23 mouse cellular contexts compared by ENCODE assay signal in genomic region chr1:38230041-38230440, GRCm38 (mm10).
DNase-seq lines count a peak whose midpoint lies in the region; ATAC-seq and TF ChIP-seq lines count a peak whose summit lies in the region.
"Had no signal": no experiment of that assay in that cellular context is flagged by ENCODE, and none has a peak within 500 bp of the region (broad histone marks: within the 10 kb centered on the region; RNA-seq: fewer than 3 reads in every experiment).

No protein-coding gene starts in this region.

- TF ChIP-seq CTCF in kidney, adult 2 months (conservative IDR thresholded peaks at IDR 0.05; ENCODE audit: insufficient read depth, insufficient read length, low read depth, low read length): no peak

- peak; percentile 82 for ATAC-seq in kidney, embryonic 16.5 days (ENCODE audit: low FRiP score, low TSS enrichment)
- no peak for ATAC-seq in granulocyte monocyte progenitor cell, adult 5-6 weeks (replicated peaks; ENCODE audit: poor library complexity, severe bottlenecking)
- ATAC-seq: activated CD4-positive, CD25-positive, alpha-beta regulatory T cell, adult 4 months; forebrain, embryonic 16.5 days; hindbrain, postnatal 0 days; Patski had no signal

- peaks cover 7% of the 10 kb centered on the region for H3K9me3 ChIP-seq in kidney, embryonic 16.5 days (ENCODE audit: low read length)

- H3K4me1 ChIP-seq in kidney, adult 2 months (ENCODE audit: control insufficient read depth, insufficient read depth, low read length): no peaks in the 10 kb centered on the region
- peaks cover 20% of the 10 kb centered on the region for H3K4me1 ChIP-seq in kidney, embryonic 16.5 days (ENCODE audit: insufficient read depth, low read length)
- H3K4me1 ChIP-seq: embryonic facial prominence, embryonic 12.5 days; forebrain, embryonic 12.5 days; heart, embryonic 15.5 days; hindbrain, embryonic 13.5 days had no signal

- H3K9ac ChIP-seq in kidney, embryonic 16.5 days (replicated peaks; ENCODE audit: low read length): no peak overlapping the region
- H3K9ac ChIP-seq: embryonic facial prominence, embryonic 12.5 days; forebrain, embryonic 12.5 days; heart, embryonic 15.5 days; hindbrain, embryonic 13.5 days had no signal

- H3K4me3 ChIP-seq in kidney, adult 2 months (ENCODE audit: insufficient read depth, low read depth, low read length): no peak overlapping the region
- no peak overlapping the region for H3K4me3 ChIP-seq in kidney, embryonic 16.5 days (ENCODE audit: low read length)
- H3K4me3 ChIP-seq: embryonic facial prominence, embryonic 12.5 days; forebrain, embryonic 12.5 days; heart, adult 2 months; heart, embryonic 15.5 days; hindbrain, embryonic 13.5 days had no signal

- no peak overlapping the region for H3K27ac ChIP-seq in kidney, adult 2 months (ENCODE audit: insufficient read depth, low read depth, low read length)
- H3K27ac ChIP-seq in kidney, embryonic 16.5 days (ENCODE audit: low read length): peak overlapping the region; percentile 7; the same call in 1 of the 2 replicates
- H3K27ac ChIP-seq: embryonic facial prominence, embryonic 12.5 days; forebrain, embryonic 12.5 days; heart, adult 2 months; heart, embryonic 15.5 days; hindbrain, embryonic 13.5 days; hindbrain, postnatal 0 days had no signal

- 58% methylated on average over 8 of the region's 8 CpGs for WGBS in kidney, adult 2 months
- 60% methylated on average over 8 of the region's 8 CpGs for WGBS in kidney, embryonic 16.5 days

- no peak for TF ChIP-seq POLR2A in kidney, adult 2 months (IDR thresholded peaks at IDR 0.05; ENCODE audit: low read depth, low read length)

- no peaks in the 10 kb centered on the region for H3K27me3 ChIP-seq in kidney, adult 2 months (replicated peaks; ENCODE audit: control insufficient read depth, insufficient read depth, low read length)
- H3K27me3 ChIP-seq in kidney, embryonic 16.5 days (ENCODE audit: insufficient read depth, low read length): no peaks in the 10 kb centered on the region
- H3K27me3 ChIP-seq in splenic B cell, adult 2 months (ENCODE audit: control insufficient read depth, insufficient read depth, low read length, poor library complexity, severe bottlenecking): no peaks in the 10 kb centered on the region
- H3K27me3 ChIP-seq: embryonic facial prominence, embryonic 12.5 days; forebrain, embryonic 12.5 days; heart, embryonic 15.5 days; hindbrain, embryonic 13.5 days; Patski had no signal

- DNase-seq in kidney, adult 2 months: peak; percentile 39
- no peak for DNase-seq in kidney, postnatal 14 days
- DNase-seq in kidney, adult 11 months: no peak
- peak; percentile 66 for DNase-seq in A20 (ENCODE audit: low read depth, low spot score)
- DNase-seq in splenic B cell, adult 2 months (ENCODE audit: low read depth, low spot score): peak; percentile 4
- DNase-seq: adrenal gland, postnatal 14 days; cerebellum, adult 18-20 months; cerebellum, postnatal 10 days; embryo, embryonic 11 days; gastrocnemius, postnatal 10 days; heart, adult 2 months; heart, postnatal 14 days had no signal

- H3K4me2 ChIP-seq in kidney, embryonic 16.5 days (replicated peaks; ENCODE audit: low read depth, low read length): no peak overlapping the region
- H3K4me2 ChIP-seq: embryonic facial prominence, embryonic 12.5 days; forebrain, embryonic 12.5 days; heart, embryonic 11.5 days; heart, embryonic 15.5 days; hindbrain, embryonic 13.5 days had no signal

- H3K36me3 ChIP-seq in kidney, adult 2 months (ENCODE audit: control insufficient read depth, insufficient read depth, low read length): no peaks in the 10 kb centered on the region
- peaks cover 4% of the 10 kb centered on the region; the same call in 1 of the 2 replicates for H3K36me3 ChIP-seq in kidney, embryonic 16.5 days (ENCODE audit: insufficient read depth, low read length)
- peaks cover 2% of the 10 kb centered on the region; the same call in 1 of the 2 replicates for H3K36me3 ChIP-seq in splenic B cell, adult 2 months (ENCODE audit: control insufficient read depth, insufficient read depth, low read length, poor library complexity, severe bottlenecking)

Comparison
In these comparisons a context has a peak if more than half of its experiments do, and no peak if none do; other contexts are left out.
1. DNase-seq: peak in kidney, adult 2 months (single experiment), A20 (single experiment) and splenic B cell, adult 2 months (single experiment); none in kidney, postnatal 14 days (single experiment) and kidney, adult 11 months (single experiment).